Mouse (Mus musculus): ENCODE results near the gene Smc1b. TPM values are rescaled to one million over a fixed set of nuclear protein-coding genes. Genes with fewer than 3 reads are reported as not detected.
A peak's percentile ranks its signal among the peaks of the same experiment; 100 is the strongest.
"Not testable (repeated sequence)": the region's sequence is repeated elsewhere in the genome, so short reads cannot be mapped to it uniquely, and the experiment has no call there.

Gene Smc1b
- polyA plus RNA-seq, 1 experiment from 2014 or later: 0.18 TPM

DNA sequence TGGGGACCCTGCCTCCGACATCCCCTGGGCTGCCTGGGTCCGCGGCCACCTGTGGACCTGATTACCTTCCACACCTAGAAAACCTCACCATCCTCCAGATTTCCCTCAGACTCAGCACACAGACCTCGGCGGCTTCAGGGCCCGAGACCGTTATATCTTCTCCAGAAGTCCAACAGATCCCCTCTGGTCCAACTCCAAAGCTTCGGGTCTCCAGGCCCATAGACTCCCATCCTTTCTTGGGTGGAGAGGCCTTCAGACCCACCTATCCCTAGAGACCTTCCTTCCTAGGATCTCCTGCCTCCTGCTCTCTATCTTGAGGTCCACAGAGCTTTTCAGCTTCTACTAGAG lies 94.4 kb downstream of the Smc1b start:
- no peaks in the 10 kb centered on the region for H3K36me3 ChIP-seq
- 2% methylated on average over 8 of the region's 8 CpGs for WGBS
- ATAC-seq (ENCODE audit: insufficient read depth, low FRiP score, low read depth): no peak; the same call in 1 of the 2 replicates
- no peaks in the 10 kb centered on the region for H3K9me3 ChIP-seq
- peak overlapping the region; percentile 71 for H3K27ac ChIP-seq
- peak overlapping the region; percentile 91 for H3K4me2 ChIP-seq
- peak overlapping the region; percentile 87 for H3K9ac ChIP-seq
- H3K4me1 ChIP-seq: peaks cover 23% of the 10 kb centered on the region
- H3K27me3 ChIP-seq (replicated peaks): no peaks in the 10 kb centered on the region
- H3K4me3 ChIP-seq (replicated peaks): peak overlapping the region; percentile 86

GRCm38 (mm10) chr15:85036566-85037342 lies 95.0 kb downstream of the Smc1b start:
- peak overlapping the region; percentile 87 for H3K9ac ChIP-seq
- H3K9me3 ChIP-seq: no peaks in the 10 kb centered on the region
- H3K27me3 ChIP-seq (replicated peaks): no peaks in the 10 kb centered on the region
- peak overlapping the region; percentile 86 for H3K4me3 ChIP-seq (replicated peaks)
- peak overlapping the region; percentile 91 for H3K27ac ChIP-seq
- H3K36me3 ChIP-seq: no peaks in the 10 kb centered on the region
- ATAC-seq (ENCODE audit: insufficient read depth, low FRiP score, low read depth): peak; percentile 91
- under 1% methylated on average over 74 of the region's 75 CpGs for WGBS
- peak overlapping the region; percentile 91 for H3K4me2 ChIP-seq
- H3K4me1 ChIP-seq: peaks cover 20% of the 10 kb centered on the region

DNA sequence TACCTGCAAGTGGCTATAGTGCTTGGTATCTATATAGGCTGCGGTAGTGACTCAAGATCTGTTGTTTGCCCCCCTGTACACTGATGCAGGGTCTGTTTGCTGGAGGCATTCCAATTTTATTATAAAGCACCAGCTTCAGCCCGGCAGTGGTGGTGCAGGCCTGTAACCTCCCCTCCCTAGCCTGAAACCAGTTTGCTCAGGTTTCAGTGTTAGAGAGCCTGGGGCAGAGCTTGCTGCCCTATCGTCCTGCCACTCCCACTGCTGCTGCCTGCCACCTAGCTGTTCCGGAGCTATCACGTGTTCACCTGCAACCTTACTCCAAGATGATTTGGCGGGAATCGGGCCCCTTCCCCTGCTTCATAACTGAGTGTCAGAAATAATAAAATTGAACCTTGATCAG lies 97.8 kb downstream of the Smc1b start:
- H3K9ac ChIP-seq; H3K27me3 ChIP-seq (replicated peaks); ATAC-seq (ENCODE audit: insufficient read depth, low FRiP score, low read depth); H3K9me3 ChIP-seq; H3K4me2 ChIP-seq; H3K4me3 ChIP-seq (replicated peaks); H3K36me3 ChIP-seq: not testable (repeated sequence)
- peaks cover 19% of the 10 kb centered on the region for H3K4me1 ChIP-seq
- H3K27ac ChIP-seq: peak overlapping the region; percentile 66
- 35% methylated on average over 7 of the region's 7 CpGs for WGBS

DNA sequence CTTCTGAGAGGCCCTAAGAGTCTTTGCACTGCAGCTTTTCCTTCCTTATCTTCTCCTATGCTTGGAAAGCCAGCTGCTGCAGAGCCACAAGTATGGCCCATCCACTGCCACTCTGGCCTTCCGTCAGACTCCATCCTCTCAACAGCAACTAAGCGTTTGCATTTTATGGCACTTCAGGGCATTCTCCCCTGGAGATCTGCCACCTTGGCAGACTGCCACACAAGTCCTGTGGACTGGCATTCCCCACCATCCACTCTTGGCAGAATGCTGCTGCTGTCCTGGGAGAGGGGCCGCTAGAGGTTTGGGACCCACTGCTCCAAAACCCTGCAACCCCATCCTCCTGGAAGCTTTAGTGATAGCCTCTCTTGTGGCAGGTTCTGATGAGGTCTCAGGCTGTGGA lies 99.9 kb downstream of the Smc1b start:
- ATAC-seq (ENCODE audit: insufficient read depth, low FRiP score, low read depth): no peak
- H3K4me3 ChIP-seq (replicated peaks): no peak overlapping the region
- peaks cover 7% of the 10 kb centered on the region; the same call in 1 of the 2 replicates for H3K4me1 ChIP-seq
- H3K27me3 ChIP-seq (replicated peaks): no peaks in the 10 kb centered on the region
- H3K27ac ChIP-seq: no peak overlapping the region
- H3K9me3 ChIP-seq: no peaks in the 10 kb centered on the region
- H3K4me2 ChIP-seq: no peak overlapping the region
- no peaks in the 10 kb centered on the region for H3K36me3 ChIP-seq
- H3K9ac ChIP-seq: no peak overlapping the region
- 81% methylated on average over 3 of the region's 3 CpGs for WGBS

GRCm38 (mm10) chr15:85030643-85031042 lies 101.1 kb downstream of the Smc1b start:
- not testable (repeated sequence) for H3K9me3 ChIP-seq; H3K4me3 ChIP-seq (replicated peaks); H3K27me3 ChIP-seq (replicated peaks); H3K36me3 ChIP-seq; ATAC-seq (ENCODE audit: insufficient read depth, low FRiP score, low read depth); H3K27ac ChIP-seq; H3K4me1 ChIP-seq; H3K4me2 ChIP-seq; H3K9ac ChIP-seq
- WGBS: 68% methylated on average over 1 of the region's 1 CpGs

GRCm38 (mm10) chr15:85028648-85029047 lies 103.1 kb downstream of the Smc1b start, which contains the start of gene Fam118a:
Fam118a (plus strand) TSS chr15:85028948.
- not testable (repeated sequence) for H3K9ac ChIP-seq; H3K4me3 ChIP-seq (replicated peaks); H3K27me3 ChIP-seq (replicated peaks); ATAC-seq (ENCODE audit: insufficient read depth, low FRiP score, low read depth); H3K9me3 ChIP-seq; H3K4me1 ChIP-seq; H3K4me2 ChIP-seq; H3K27ac ChIP-seq; H3K36me3 ChIP-seq
- 48% methylated on average over 1 of the region's 1 CpGs for WGBS

GRCm38 (mm10) chr15:85027740-85028139 lies 104.0 kb downstream of the Smc1b start:
- H3K36me3 ChIP-seq: no peaks in the 10 kb centered on the region
- H3K4me3 ChIP-seq (replicated peaks): no peak overlapping the region
- WGBS: 46% methylated on average over 4 of the region's 4 CpGs
- no peak overlapping the region for H3K9ac ChIP-seq
- H3K27ac ChIP-seq: no peak overlapping the region
- H3K27me3 ChIP-seq (replicated peaks): no peaks in the 10 kb centered on the region
- ATAC-seq (ENCODE audit: insufficient read depth, low FRiP score, low read depth): peak; percentile 82
- H3K9me3 ChIP-seq: no peaks in the 10 kb centered on the region
- no peak overlapping the region for H3K4me2 ChIP-seq
- no peaks in the 10 kb centered on the region for H3K4me1 ChIP-seq

- ATAC-seq (ENCODE audit: insufficient read depth, low FRiP score, low read depth): no peak
- H3K4me1 ChIP-seq: no peaks in the 10 kb centered on the region
- H3K9ac ChIP-seq: no peak overlapping the region
- WGBS: 78% methylated on average over 4 of the region's 4 CpGs
- no peaks in the 10 kb centered on the region for H3K27me3 ChIP-seq (replicated peaks)
- no peak overlapping the region for H3K4me2 ChIP-seq
- no peaks in the 10 kb centered on the region for H3K9me3 ChIP-seq
- H3K36me3 ChIP-seq: no peaks in the 10 kb centered on the region
- no peak overlapping the region for H3K4me3 ChIP-seq (replicated peaks)
- no peak overlapping the region for H3K27ac ChIP-seq
Observed at GRCm38 (mm10) chr15:85026197-85026596, 105.6 kb downstream of the Smc1b start.

- no peak for ATAC-seq (ENCODE audit: insufficient read depth, low FRiP score, low read depth)
- Histone ChIP-seq H3K27ac (no peak overlapping the region), H3K9me3 (no peaks in the 10 kb centered on the region), H3K27me3 (replicated peaks) (no peaks in the 10 kb centered on the region), H3K36me3 (no peaks in the 10 kb centered on the region), H3K9ac (no peak overlapping the region), H3K4me2 (no peak overlapping the region), H3K4me3 (replicated peaks) (no peak overlapping the region), H3K4me1 (peaks cover 2% of the 10 kb centered on the region)
- WGBS: 68% methylated on average over 4 of the region's 4 CpGs
Observed at GRCm38 (mm10) chr15:85022211-85022610, 109.6 kb downstream of the Smc1b start.

GRCm38 (mm10) chr15:85016951-85017664 lies 114.7 kb downstream of the Smc1b start, which contains the start of gene Upk3a:
Upk3a (plus strand) TSS chr15:85017141.
- Histone ChIP-seq H3K27me3 (replicated peaks) (no peaks in the 10 kb centered on the region), H3K36me3 (no peaks in the 10 kb centered on the region), H3K4me2 (peak within 1 kb of the TSS; percentile 21; the same call in 1 of the 2 replicates), H3K9me3 (no peaks in the 10 kb centered on the region), H3K4me3 (replicated peaks) (no peak within 1 kb of the TSS), H3K9ac (no peak within 1 kb of the TSS), H3K4me1 (peaks cover 16% of the 10 kb centered on the region), H3K27ac (no peak within 1 kb of the TSS)
- WGBS: 7% methylated on average over 21 of the region's 21 CpGs
- peak; percentile 59; the same call in 1 of the 2 replicates for ATAC-seq (ENCODE audit: insufficient read depth, low FRiP score, low read depth)

GRCm38 (mm10) chr15:85015771-85016170 lies 116.0 kb downstream of the Smc1b start:
- H3K9ac ChIP-seq: no peak overlapping the region
- no peak for ATAC-seq (ENCODE audit: insufficient read depth, low FRiP score, low read depth)
- 83% methylated on average over 11 of the region's 11 CpGs for WGBS

More at GRCm38 (mm10) chr15:85015771-85016170, 116.0 kb downstream of the Smc1b start:
- Histone ChIP-seq H3K36me3 (no peaks in the 10 kb centered on the region), H3K4me2 (no peak overlapping the region), H3K4me1 (peaks cover 22% of the 10 kb centered on the region), H3K9me3 (no peaks in the 10 kb centered on the region), H3K27ac (no peak overlapping the region), H3K27me3 (replicated peaks) (no peaks in the 10 kb centered on the region), H3K4me3 (replicated peaks) (no peak overlapping the region)
